Mouse (Mus musculus): ENCODE results near the gene Irgm1. TPM values are rescaled to one million over a fixed set of nuclear protein-coding genes. Genes with fewer than 3 reads are reported as not detected.

The Irgm1 gene
- polyA plus RNA-seq, 1 experiment from 2014 or later, result 15.0 TPM

GRCm38 (mm10) chr11:48820308-48820674 is 51.2 kb downstream of the Irgm1 start:
- Histone ChIP-seq H3K4me2 (replicated peaks; ENCODE audit: low read depth) (no peak overlapping the region), H3K9me3 (ENCODE audit: control insufficient read depth) (no peaks in the 10 kb centered on the region), H3K36me3 (ENCODE audit: control insufficient read depth, insufficient read depth) (no peaks in the 10 kb centered on the region), H3K27ac (ENCODE audit: low read depth, low read length) (no peak overlapping the region), H3K4me1 (replicated peaks; ENCODE audit: control insufficient read depth, insufficient read depth, low read length) (peaks cover 5% of the 10 kb centered on the region; the same call in 1 of the 2 replicates), H3K27me3 (replicated peaks; ENCODE audit: control insufficient read depth, insufficient read depth, low read length) (no peaks in the 10 kb centered on the region), H3K4me3 (ENCODE audit: low read depth, low read length) (no peak overlapping the region), H3K9ac (ENCODE audit: low read depth, low read length) (no peak overlapping the region)
- ATAC-seq, result no peak
- no peak for TF ChIP-seq CTCF (IDR thresholded peaks at IDR 0.05; ENCODE audit: low read depth)

GRCm38 (mm10) chr11:48819614-48820307 is 51.7 kb downstream of the Irgm1 start:
- H3K36me3 ChIP-seq (ENCODE audit: control insufficient read depth, insufficient read depth), result no peaks in the 10 kb centered on the region
- no peaks in the 10 kb centered on the region for H3K9me3 ChIP-seq (ENCODE audit: control insufficient read depth)
- H3K27me3 ChIP-seq (replicated peaks; ENCODE audit: control insufficient read depth, insufficient read depth, low read length), result no peaks in the 10 kb centered on the region
- no peak overlapping the region for H3K9ac ChIP-seq (ENCODE audit: low read depth, low read length)
- no peak overlapping the region for H3K27ac ChIP-seq (ENCODE audit: low read depth, low read length)
- no peak for TF ChIP-seq CTCF (IDR thresholded peaks at IDR 0.05; ENCODE audit: low read depth)
- H3K4me3 ChIP-seq (ENCODE audit: low read depth, low read length), result no peak overlapping the region
- peaks cover 6% of the 10 kb centered on the region; the same call in 1 of the 2 replicates for H3K4me1 ChIP-seq (replicated peaks; ENCODE audit: control insufficient read depth, insufficient read depth, low read length)
- H3K4me2 ChIP-seq (replicated peaks; ENCODE audit: low read depth), result no peak overlapping the region
- ATAC-seq, result no peak
- WGBS, result 61% methylated on average over 7 of the region's 7 CpGs

GRCm38 (mm10) chr11:48818346-48818745 is 53.1 kb downstream of the Irgm1 start:
- Histone ChIP-seq H3K4me3 (ENCODE audit: low read depth, low read length) (peak overlapping the region; percentile 72), H3K27me3 (replicated peaks; ENCODE audit: control insufficient read depth, insufficient read depth, low read length) (no peaks in the 10 kb centered on the region), H3K9ac (ENCODE audit: low read depth, low read length) (peak overlapping the region; percentile 87; the same call in 1 of the 2 replicates), H3K27ac (ENCODE audit: low read depth, low read length) (no peak overlapping the region), H3K4me2 (replicated peaks; ENCODE audit: low read depth) (peak overlapping the region; percentile 87), H3K36me3 (ENCODE audit: control insufficient read depth, insufficient read depth) (no peaks in the 10 kb centered on the region), H3K4me1 (replicated peaks; ENCODE audit: control insufficient read depth, insufficient read depth, low read length) (peaks cover 13% of the 10 kb centered on the region; the same call in 1 of the 2 replicates), H3K9me3 (ENCODE audit: control insufficient read depth) (no peaks in the 10 kb centered on the region)
- under 1% methylated on average over 16 of the region's 16 CpGs for WGBS
- ATAC-seq, result no peak; the same call in 1 of the 2 replicates
- TF ChIP-seq CTCF (IDR thresholded peaks at IDR 0.05; ENCODE audit: low read depth), result no peak

- no peak for TF ChIP-seq CTCF (IDR thresholded peaks at IDR 0.05; ENCODE audit: low read depth)
- WGBS, result 6% methylated on average over 9 of the region's 9 CpGs
Measured at GRCm38 (mm10) chr11:48817794-48818193, 53.7 kb downstream of the Irgm1 start.

GRCm38 (mm10) chr11:48816800-48817665 is 54.5 kb downstream of the Irgm1 start, which contains the start of gene Trim41:
TSS of gene Trim41 (minus strand) at chr11:48817353.
- Histone ChIP-seq H3K9me3 (ENCODE audit: control insufficient read depth) (no peaks in the 10 kb centered on the region), H3K9ac (ENCODE audit: low read depth, low read length) (peak within 1 kb of the TSS; percentile 87), H3K27ac (ENCODE audit: low read depth, low read length) (peak within 1 kb of the TSS; percentile 96), H3K27me3 (replicated peaks; ENCODE audit: control insufficient read depth, insufficient read depth, low read length) (no peaks in the 10 kb centered on the region), H3K36me3 (ENCODE audit: control insufficient read depth, insufficient read depth) (peaks cover 6% of the 10 kb centered on the region; the same call in 1 of the 2 replicates), H3K4me3 (ENCODE audit: low read depth, low read length) (peak within 1 kb of the TSS; percentile 72), H3K4me1 (replicated peaks; ENCODE audit: control insufficient read depth, insufficient read depth, low read length) (peaks cover 13% of the 10 kb centered on the region; the same call in 1 of the 2 replicates), H3K4me2 (replicated peaks; ENCODE audit: low read depth) (peak within 1 kb of the TSS; percentile 87)
- ATAC-seq, result peak; percentile 96
- WGBS, result under 1% methylated on average over 77 of the region's 77 CpGs
- peak; percentile 40; the same call in 1 of the 2 replicates for TF ChIP-seq CTCF (IDR thresholded peaks at IDR 0.05; ENCODE audit: low read depth)

More at GRCm38 (mm10) chr11:48817794-48818193, 53.7 kb downstream of the Irgm1 start:
- Histone ChIP-seq H3K9ac (ENCODE audit: low read depth, low read length) (peak overlapping the region; percentile 87), H3K27me3 (replicated peaks; ENCODE audit: control insufficient read depth, insufficient read depth, low read length) (no peaks in the 10 kb centered on the region), H3K27ac (ENCODE audit: low read depth, low read length) (peak overlapping the region; percentile 96), H3K4me3 (ENCODE audit: low read depth, low read length) (peak overlapping the region; percentile 72), H3K36me3 (ENCODE audit: control insufficient read depth, insufficient read depth) (no peaks in the 10 kb centered on the region), H3K9me3 (ENCODE audit: control insufficient read depth) (no peaks in the 10 kb centered on the region), H3K4me2 (replicated peaks; ENCODE audit: low read depth) (peak overlapping the region; percentile 87), H3K4me1 (replicated peaks; ENCODE audit: control insufficient read depth, insufficient read depth, low read length) (peaks cover 13% of the 10 kb centered on the region; the same call in 1 of the 2 replicates)
- ATAC-seq, result no peak

- peak; percentile 7; the same call in 1 of the 2 replicates for ATAC-seq
- no peak for TF ChIP-seq CTCF (IDR thresholded peaks at IDR 0.05; ENCODE audit: low read depth)
- 0% methylated on average over 18 of the region's 23 CpGs for WGBS
- H3K4me1 ChIP-seq (replicated peaks; ENCODE audit: control insufficient read depth, insufficient read depth, low read length), result peaks cover 13% of the 10 kb centered on the region; the same call in 1 of the 2 replicates
- H3K27ac ChIP-seq (ENCODE audit: low read depth, low read length), result peak overlapping the region; percentile 96
- H3K9ac ChIP-seq (ENCODE audit: low read depth, low read length), result peak overlapping the region; percentile 87
- no peaks in the 10 kb centered on the region for H3K27me3 ChIP-seq (replicated peaks; ENCODE audit: control insufficient read depth, insufficient read depth, low read length)
- peaks cover 13% of the 10 kb centered on the region for H3K36me3 ChIP-seq (ENCODE audit: control insufficient read depth, insufficient read depth)
- no peaks in the 10 kb centered on the region for H3K9me3 ChIP-seq (ENCODE audit: control insufficient read depth)
- peak overlapping the region; percentile 87 for H3K4me2 ChIP-seq (replicated peaks; ENCODE audit: low read depth)
- H3K4me3 ChIP-seq (ENCODE audit: low read depth, low read length), result peak overlapping the region; percentile 72
Measured at GRCm38 (mm10) chr11:48816281-48816781, 55.2 kb downstream of the Irgm1 start.
